Mouse (Mus musculus) heart, embryonic 14.5 days (tissue): ENCODE measurements around the gene Ggt1. TPM values are rescaled to one million over a fixed set of nuclear protein-coding genes. Genes with fewer than 3 reads are reported as not detected.
"Not testable (repeated sequence)": the region's sequence is repeated elsewhere in the genome, so short reads cannot be mapped to it uniquely, and the experiment has no call there.

ENCODE experiments used
- ATAC-seq: fragments of 200-750 bp; cut with Nextera tagmentation; 2 replicates; pipeline ENCODE4 v1.8.0; 2017; ENCODE audit warnings: low read depth, moderate TSS enrichment; ENCODE audit not compliant: insufficient number of reproducible peaks, insufficient read depth, low FRiP score
- H3K27ac ChIP-seq, 2 experiments: fragments of 200-500 bp in 1 of 2; fragments of 300-500 bp in 1 of 2; sonication (generic) in 1 of 2; replicated peaks in 1 of 2; 2 replicates each; pipeline ENCODE4 v1.5.1; 2012 to 2014; ENCODE audit warnings: low read depth in 2 of 2, low read length in 2 of 2, control low read depth in 1 of 2, mild to moderate bottlenecking in 1 of 2, mixed read lengths in 1 of 2; ENCODE audit not compliant: control insufficient read depth in 1 of 2, insufficient read depth in 1 of 2
- H3K27me3 ChIP-seq: fragments of 300-500 bp; sonication (generic); 2 replicates; pipeline ENCODE4 v1.6.1; 2014; ENCODE audit warnings: mild to moderate bottlenecking, low read length, control low read depth; ENCODE audit not compliant: control insufficient read depth, insufficient read depth
- H3K36me3 ChIP-seq: fragments of 300-500 bp; sonication (generic); 2 replicates; pipeline ENCODE4 v1.6.1; 2014; ENCODE audit warnings: mild to moderate bottlenecking, control low read depth, low read length, mixed read lengths; ENCODE audit not compliant: control insufficient read depth, insufficient read depth
- H3K4me1 ChIP-seq, 2 experiments: fragments of 200-500 bp in 1 of 2; fragments of 300-500 bp in 1 of 2; sonication (generic) in 1 of 2; 2 replicates each; pipeline ENCODE4 v1.6.1; 2012 to 2014; ENCODE audit warnings: low read length in 2 of 2, control low read depth in 1 of 2, mixed read lengths in 1 of 2; ENCODE audit not compliant: control insufficient read depth in 2 of 2, insufficient read depth in 2 of 2
- H3K4me2 ChIP-seq: fragments of 300-500 bp; sonication (generic); 2 replicates; pipeline ENCODE4 v1.6.1; 2014; ENCODE audit warnings: mild to moderate bottlenecking, low read length
- H3K4me3 ChIP-seq, 2 experiments: fragments of 200-500 bp in 1 of 2; fragments of 300-500 bp in 1 of 2; sonication (generic) in 1 of 2; 2 replicates each; pipeline ENCODE4 v1.5.1; 2012 to 2014; ENCODE audit warnings: low read length in 2 of 2, mild to moderate bottlenecking in 2 of 2, control low read depth in 1 of 2, low read depth in 1 of 2, moderate library complexity in 1 of 2; ENCODE audit not compliant: control insufficient read depth in 1 of 2, insufficient read depth in 1 of 2
- H3K9ac ChIP-seq: fragments of 300-500 bp; sonication (generic); 2 replicates; pipeline ENCODE4 v1.6.1; 2014; ENCODE audit warnings: mild to moderate bottlenecking, low read length
- H3K9me3 ChIP-seq: fragments of 300-500 bp; sonication (generic); 2 replicates; pipeline ENCODE4 v1.6.1; 2016; ENCODE audit warnings: low read length, control low read depth; ENCODE audit not compliant: control insufficient read depth
- WGBS: fragments of 180-500 bp; shearing (Covaris S2); extraction: QIAGEN DNeasy Blood & Tissue Kit; methylation state at CpG from one replicate; pipeline ENCODE4 v1.1.7; 2014; 5-methylcytosine and 5-hydroxymethylcytosine counted together
- polyA plus RNA-seq: library from polyadenylated mRNA; unstranded; fragments of >200 nt; fragmentation: Nextera tagmentation; extraction: Ambion mirVana; gene quantifications from 2 replicates; pipeline ENCODE4 v1.2.1, GENCODE M21; 2014

The Ggt1 gene
- polyA plus RNA-seq, 1 experiment from 2014 or later: 0.69 TPM

DNA sequence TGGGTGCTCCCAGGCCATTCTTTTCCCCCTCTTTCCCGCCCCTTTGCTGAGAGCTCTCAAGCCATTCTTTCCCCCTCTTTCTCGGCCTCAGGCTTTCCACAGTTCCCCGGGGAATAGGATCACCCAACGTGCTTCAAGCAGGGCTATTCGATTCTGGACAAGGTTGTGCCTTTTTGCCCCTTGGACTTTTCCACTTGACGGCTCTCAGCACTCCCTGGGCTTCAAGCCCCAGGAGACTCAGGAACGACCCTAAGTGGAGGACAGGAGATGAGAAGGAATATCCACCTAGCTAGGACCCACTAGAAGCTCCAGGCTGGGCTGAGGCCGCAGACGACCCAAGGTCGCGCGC lies 44.7 kb upstream of the Ggt1 start:
- Histone ChIP-seq H3K27me3 (no peaks in the 10 kb centered on the region), H3K4me3 (peak overlapping the region; percentile 66 to 79), H3K9ac (peak overlapping the region; percentile 91), H3K27ac (peak overlapping the region; percentile 86 to 99), H3K4me2 (peak overlapping the region; percentile 71), H3K9me3 (no peaks in the 10 kb centered on the region), H3K4me1 (peaks cover 7 to 36% of the 10 kb centered on the region in 2 experiments; a peak in 3 of 4 replicates), H3K36me3 (peaks cover 32% of the 10 kb centered on the region)
- no peak for ATAC-seq
- WGBS: 0% methylated on average over 12 of the region's 12 CpGs

DNA sequence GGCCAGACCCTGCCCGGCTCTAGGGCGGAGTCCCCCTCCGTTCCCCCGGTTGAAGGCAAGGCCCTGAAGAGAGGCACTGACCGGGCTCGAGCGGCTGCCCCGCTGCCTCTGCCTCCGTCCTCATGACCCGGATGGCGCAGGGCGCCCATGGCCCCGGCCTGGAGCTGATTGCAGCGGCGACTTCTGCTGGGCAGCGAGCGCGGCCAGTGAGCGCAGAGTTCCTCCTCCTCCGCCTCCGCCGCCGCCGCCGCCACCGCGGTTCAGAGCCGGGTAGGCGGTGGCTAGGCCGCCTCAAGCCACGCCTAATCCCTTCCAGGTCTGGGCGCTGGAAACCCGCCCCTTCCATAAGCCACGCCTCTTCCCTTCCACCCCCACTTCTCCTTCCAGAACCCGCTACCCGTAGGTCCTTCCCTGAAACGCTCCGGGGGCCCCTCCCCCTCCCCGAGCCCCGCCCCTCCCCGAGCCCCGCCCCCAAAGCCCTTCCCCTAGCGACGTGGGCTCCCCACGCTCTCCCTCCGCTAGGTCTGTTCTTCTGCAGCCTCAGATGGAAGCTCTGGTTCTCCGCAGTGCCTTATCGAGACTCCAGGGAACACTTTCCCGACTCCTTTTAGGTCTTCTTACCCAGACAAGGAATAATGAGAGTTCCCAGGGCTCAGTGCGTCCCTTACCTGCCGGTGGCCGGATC lies 44.2 kb upstream of the Ggt1 start, which contains the start of gene Snrpd3:
Gene Snrpd3, plus strand, starts transcription at position 479 of the 685 bp plus-strand sequence.
- Histone ChIP-seq H3K4me3 (peak within 1 kb of the TSS; percentile 79 to 96), H3K4me2 (peak within 1 kb of the TSS; percentile 71), H3K9ac (peak within 1 kb of the TSS; percentile 92), H3K27me3 (no peaks in the 10 kb centered on the region), H3K4me1 (peaks cover 7 to 36% of the 10 kb centered on the region in 2 experiments; a peak in 3 of 4 replicates), H3K27ac (peak within 1 kb of the TSS; percentile 98 to 99), H3K9me3 (no peaks in the 10 kb centered on the region), H3K36me3 (peaks cover 32% of the 10 kb centered on the region)
- ATAC-seq: peak; percentile 96
- under 1% methylated on average over 48 of the region's 52 CpGs for WGBS

DNA sequence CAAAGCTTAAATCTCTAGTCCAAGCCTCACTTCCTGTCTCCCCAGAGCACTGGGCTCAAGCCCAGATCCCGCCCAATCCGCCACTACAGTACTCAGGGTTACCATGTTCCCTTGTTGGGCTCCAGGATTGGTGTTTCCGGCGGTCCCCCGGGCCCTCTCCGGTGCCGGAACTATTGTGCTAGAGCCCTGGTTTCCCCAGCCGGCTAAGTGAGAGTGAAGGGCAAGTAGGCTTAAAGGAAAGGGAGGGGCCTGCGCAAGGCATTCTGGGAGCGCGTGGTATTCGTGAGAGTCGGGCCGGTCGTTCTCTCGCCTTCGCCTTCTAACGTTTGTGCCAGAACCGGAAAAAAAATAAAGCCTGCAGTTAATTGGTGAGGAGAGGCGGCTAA lies 43.7 kb upstream of the Ggt1 start, which contains the start of gene Gucd1:
Gene Gucd1, minus strand, starts transcription at position 215 of the 386 bp plus-strand sequence.
- Histone ChIP-seq H3K36me3 (peaks cover 36% of the 10 kb centered on the region), H3K9ac (peak within 1 kb of the TSS; percentile 92), H3K4me3 (peak within 1 kb of the TSS; percentile 79 to 96), H3K4me2 (peak within 1 kb of the TSS; percentile 71), H3K9me3 (no peaks in the 10 kb centered on the region), H3K27ac (peak within 1 kb of the TSS; percentile 98 to 99), H3K4me1 (peaks cover 7 to 36% of the 10 kb centered on the region in 2 experiments; a peak in 3 of 4 replicates), H3K27me3 (no peaks in the 10 kb centered on the region)
- WGBS: 0% methylated on average over 20 of the region's 20 CpGs
- peak; percentile 82 for ATAC-seq

DNA sequence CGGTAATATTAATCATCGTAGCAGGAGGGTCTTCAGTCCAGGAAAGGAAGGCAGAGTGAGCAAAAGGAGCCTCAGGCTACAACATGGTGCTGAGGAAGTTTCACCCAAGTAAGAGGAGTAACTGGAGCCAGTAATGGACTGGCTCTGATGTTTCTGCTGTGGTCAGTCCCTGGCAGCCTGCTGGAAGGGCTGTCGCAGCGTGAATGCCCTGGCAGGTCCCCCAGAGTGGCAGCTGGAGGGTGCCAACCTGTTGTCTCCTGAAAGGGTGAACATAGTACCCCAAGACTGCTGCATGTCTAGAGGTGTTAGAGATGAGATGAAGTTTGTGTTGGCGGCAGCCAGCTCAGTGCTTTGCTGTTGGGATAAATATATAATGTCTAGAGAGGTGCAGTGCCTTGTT lies 40.8 kb upstream of the Ggt1 start:
- no peak overlapping the region for H3K4me3 ChIP-seq
- peaks cover 4 to 26% of the 10 kb centered on the region in 2 experiments; a peak in 3 of 4 replicates for H3K4me1 ChIP-seq
- 93% methylated on average over 5 of the region's 5 CpGs for whole genome bisulfite sequencing
- no peaks in the 10 kb centered on the region for H3K27me3 ChIP-seq
- no peak for ATAC-seq
- no peak overlapping the region for H3K27ac ChIP-seq
- no peaks in the 10 kb centered on the region for H3K9me3 ChIP-seq
- H3K9ac ChIP-seq: no peak overlapping the region
- peaks cover 57% of the 10 kb centered on the region for H3K36me3 ChIP-seq
- no peak overlapping the region for H3K4me2 ChIP-seq

DNA sequence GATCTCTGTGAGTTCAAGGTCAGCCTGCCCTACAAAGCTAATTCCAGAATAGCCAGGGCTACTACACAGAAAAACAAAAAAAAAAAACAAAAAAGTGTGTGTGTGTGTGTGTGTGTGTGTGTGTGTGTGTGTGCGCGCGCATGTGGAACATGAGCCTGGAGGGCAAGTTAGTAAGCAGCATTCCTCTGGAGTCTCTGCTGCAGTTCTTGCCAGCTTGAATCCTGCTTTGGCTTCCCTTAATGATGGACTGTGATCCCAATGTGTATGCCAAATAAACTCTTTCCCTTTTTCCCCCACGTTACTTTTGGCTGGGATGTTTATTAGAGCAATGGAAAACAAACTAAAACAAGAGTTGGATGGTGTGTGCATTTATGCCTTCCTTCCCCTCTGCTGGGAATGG lies 39.8 kb upstream of the Ggt1 start:
- Histone ChIP-seq H3K27ac (no peak overlapping the region), H3K36me3 (peaks cover 64% of the 10 kb centered on the region), H3K27me3 (no peaks in the 10 kb centered on the region), H3K4me1 (peaks cover 2 to 17% of the 10 kb centered on the region in 2 experiments; a peak in 3 of 4 replicates), H3K4me2 (no peak overlapping the region), H3K4me3 (no peak overlapping the region), H3K9me3 (no peaks in the 10 kb centered on the region), H3K9ac (no peak overlapping the region)
- 97% methylated on average over 4 of the region's 4 CpGs for WGBS
- no peak for ATAC-seq

DNA sequence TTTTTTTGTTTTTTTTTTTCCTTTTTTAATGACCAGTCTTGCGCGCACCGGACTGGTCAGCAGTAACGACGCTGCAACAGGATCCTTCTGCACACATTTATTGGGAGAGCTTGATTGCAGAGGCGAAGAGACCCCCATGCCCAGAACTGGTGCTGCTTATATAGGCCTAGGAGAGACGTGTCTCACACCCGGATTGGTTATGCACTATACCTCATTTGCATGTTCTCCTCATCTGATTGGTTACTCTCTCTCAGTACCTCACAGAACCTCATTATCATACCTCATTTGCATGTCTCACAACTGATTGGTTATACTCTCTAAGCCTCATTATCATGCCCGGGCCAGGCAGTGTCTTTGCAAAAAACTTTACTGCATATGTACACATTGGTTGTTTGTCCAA lies 36.0 kb upstream of the Ggt1 start:
- H3K4me2 ChIP-seq, ATAC-seq, H3K27me3 ChIP-seq, H3K27ac ChIP-seq, H3K9me3 ChIP-seq, H3K4me1 ChIP-seq, H3K4me3 ChIP-seq, H3K9ac ChIP-seq: not testable (repeated sequence)
- peaks cover 75% of the 10 kb centered on the region for H3K36me3 ChIP-seq
- 98% methylated on average over 9 of the region's 9 CpGs for WGBS

DNA sequence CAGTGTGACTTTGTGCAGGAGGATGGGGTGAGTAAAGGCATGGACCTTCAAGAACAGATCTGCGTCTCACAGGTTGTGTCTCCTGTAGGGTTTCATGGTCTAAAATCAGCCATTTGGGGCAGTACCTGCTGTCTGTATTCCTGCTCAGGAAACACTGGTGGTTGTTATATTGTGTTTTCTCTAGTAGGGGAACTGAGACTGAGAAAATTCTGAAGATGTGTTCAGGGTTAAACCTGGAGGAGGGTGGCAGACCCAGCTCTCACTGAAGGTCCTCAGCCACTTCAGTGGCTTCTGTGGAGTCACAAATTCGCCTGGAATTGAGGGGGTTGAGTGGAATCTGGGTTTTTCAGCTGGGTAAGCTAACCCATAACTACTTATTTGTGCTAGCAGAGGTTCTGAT lies 31.1 kb upstream of the Ggt1 start:
- H3K36me3 ChIP-seq: peaks cover 67% of the 10 kb centered on the region
- no peak for ATAC-seq
- WGBS: 87% methylated on average over 2 of the region's 2 CpGs

More for the DNA sequence above, 31.1 kb upstream of the Ggt1 start:
- H3K4me3 ChIP-seq: no peak overlapping the region
- H3K27me3 ChIP-seq: no peaks in the 10 kb centered on the region
- no peak overlapping the region for H3K27ac ChIP-seq
- H3K9me3 ChIP-seq: no peaks in the 10 kb centered on the region
- H3K4me2 ChIP-seq: no peak overlapping the region
- H3K4me1 ChIP-seq: peaks cover 5 to 11% of the 10 kb centered on the region in 2 experiments
- H3K9ac ChIP-seq: no peak overlapping the region
